Mouse (Mus musculus): Measurements from ENCODE around the gene Veph1. TPM values are rescaled to one million over a fixed set of nuclear protein-coding genes. Genes with fewer than 3 reads are reported as not detected.

Veph1 gene
- polyA plus RNA-seq, 1 experiment = not detected

- 87% methylated on average over 5 of the region's 5 CpGs for WGBS
- TF ChIP-seq POLR2A (IDR thresholded peaks at IDR 0.05; ENCODE audit: low read depth, low read length) (no peak), CTCF (IDR thresholded peaks at IDR 0.05; ENCODE audit: extremely low read depth, insufficient read depth, insufficient read length, insufficient replicate concordance) (no peak)
- no peaks in the 10 kb centered on the region for H3K27me3 ChIP-seq (ENCODE audit: control insufficient read depth, insufficient read depth, low read length)
- H3K4me1 ChIP-seq (ENCODE audit: control insufficient read depth, insufficient read depth, insufficient read length) = no peaks in the 10 kb centered on the region
- H3K4me3 ChIP-seq (ENCODE audit: extremely low read depth, insufficient read depth, insufficient read length) = no peak overlapping the region
- H3K36me3 ChIP-seq (ENCODE audit: control insufficient read depth, insufficient read depth, low read length) = no peaks in the 10 kb centered on the region
- no peak for DNase-seq (ENCODE audit: low read depth in 1 of 2, low spot score in 2 of 2)
- no peak overlapping the region for H3K27ac ChIP-seq (ENCODE audit: insufficient read depth, low read length)
These were observed 191.1 kb downstream of the Veph1 start for GRCm38 (mm10) chr3:66105493-66105892.

GRCm38 (mm10) chr3:66102599-66102932 lies 194.1 kb downstream of the Veph1 start:
- no peak overlapping the region for H3K27ac ChIP-seq (ENCODE audit: insufficient read depth, low read length)
- TF ChIP-seq CTCF (IDR thresholded peaks at IDR 0.05; ENCODE audit: extremely low read depth, insufficient read depth, insufficient read length, insufficient replicate concordance) (no peak), POLR2A (IDR thresholded peaks at IDR 0.05; ENCODE audit: low read depth, low read length) (no peak)
- H3K27me3 ChIP-seq (ENCODE audit: control insufficient read depth, insufficient read depth, low read length) = no peaks in the 10 kb centered on the region
- no peaks in the 10 kb centered on the region for H3K4me1 ChIP-seq (ENCODE audit: control insufficient read depth, insufficient read depth, insufficient read length)
- DNase-seq (ENCODE audit: low read depth in 1 of 2, low spot score in 2 of 2) = no peak
- no peak overlapping the region for H3K4me3 ChIP-seq (ENCODE audit: extremely low read depth, insufficient read depth, insufficient read length)
- H3K36me3 ChIP-seq (ENCODE audit: control insufficient read depth, insufficient read depth, low read length) = no peaks in the 10 kb centered on the region
- WGBS = 84% methylated on average over 3 of the region's 3 CpGs

- Histone ChIP-seq H3K4me1 (ENCODE audit: control insufficient read depth, insufficient read depth, insufficient read length) (no peaks in the 10 kb centered on the region), H3K4me3 (ENCODE audit: extremely low read depth, insufficient read depth, insufficient read length) (no peak overlapping the region), H3K27me3 (ENCODE audit: control insufficient read depth, insufficient read depth, low read length) (no peaks in the 10 kb centered on the region), H3K27ac (ENCODE audit: insufficient read depth, low read length) (no peak overlapping the region), H3K36me3 (ENCODE audit: control insufficient read depth, insufficient read depth, low read length) (no peaks in the 10 kb centered on the region)
- no peak for TF ChIP-seq POLR2A (IDR thresholded peaks at IDR 0.05; ENCODE audit: low read depth, low read length)
- no peak for TF ChIP-seq CTCF (IDR thresholded peaks at IDR 0.05; ENCODE audit: extremely low read depth, insufficient read depth, insufficient read length, insufficient replicate concordance)
- no peak for DNase-seq (ENCODE audit: low read depth in 1 of 2, low spot score in 2 of 2)
- WGBS = 87% methylated on average over 11 of the region's 11 CpGs
These were observed 194.6 kb downstream of the Veph1 start for GRCm38 (mm10) chr3:66101809-66102598.

- no peak for DNase-seq (ENCODE audit: low read depth in 1 of 2, low spot score in 2 of 2)
- H3K4me1 ChIP-seq (ENCODE audit: control insufficient read depth, insufficient read depth, insufficient read length) = no peaks in the 10 kb centered on the region
- WGBS = 90% methylated on average over 2 of the region's 2 CpGs
- no peaks in the 10 kb centered on the region for H3K36me3 ChIP-seq (ENCODE audit: control insufficient read depth, insufficient read depth, low read length)
- no peak overlapping the region for H3K27ac ChIP-seq (ENCODE audit: insufficient read depth, low read length)
- H3K27me3 ChIP-seq (ENCODE audit: control insufficient read depth, insufficient read depth, low read length) = no peaks in the 10 kb centered on the region
- H3K4me3 ChIP-seq (ENCODE audit: extremely low read depth, insufficient read depth, insufficient read length) = no peak overlapping the region
- TF ChIP-seq CTCF (IDR thresholded peaks at IDR 0.05; ENCODE audit: extremely low read depth, insufficient read depth, insufficient read length, insufficient replicate concordance) (no peak), POLR2A (IDR thresholded peaks at IDR 0.05; ENCODE audit: low read depth, low read length) (no peak)
These were observed 195.6 kb downstream of the Veph1 start for GRCm38 (mm10) chr3:66101074-66101473.

GRCm38 (mm10) chr3:66091746-66092145 lies 204.9 kb downstream of the Veph1 start:
- Histone ChIP-seq H3K27ac (ENCODE audit: insufficient read depth, low read length) (no peak overlapping the region), H3K36me3 (ENCODE audit: control insufficient read depth, insufficient read depth, low read length) (no peaks in the 10 kb centered on the region), H3K4me3 (ENCODE audit: extremely low read depth, insufficient read depth, insufficient read length) (no peak overlapping the region), H3K27me3 (ENCODE audit: control insufficient read depth, insufficient read depth, low read length) (no peaks in the 10 kb centered on the region), H3K4me1 (ENCODE audit: control insufficient read depth, insufficient read depth, insufficient read length) (no peaks in the 10 kb centered on the region)
- no peak for DNase-seq (ENCODE audit: low read depth in 1 of 2, low spot score in 2 of 2)
- 81% methylated on average over 2 of the region's 2 CpGs for WGBS
- TF ChIP-seq POLR2A (IDR thresholded peaks at IDR 0.05; ENCODE audit: low read depth, low read length) = no peak
- no peak for TF ChIP-seq CTCF (IDR thresholded peaks at IDR 0.05; ENCODE audit: extremely low read depth, insufficient read depth, insufficient read length, insufficient replicate concordance)

GRCm38 (mm10) chr3:66087608-66088007 lies 209.0 kb downstream of the Veph1 start:
- WGBS = 84% methylated on average over 7 of the region's 7 CpGs

GRCm38 (mm10) chr3:66083856-66084255 lies 212.8 kb downstream of the Veph1 start:
- Histone ChIP-seq H3K27ac (ENCODE audit: insufficient read depth, low read length) (no peak overlapping the region), H3K27me3 (ENCODE audit: control insufficient read depth, insufficient read depth, low read length) (no peaks in the 10 kb centered on the region), H3K4me3 (ENCODE audit: extremely low read depth, insufficient read depth, insufficient read length) (no peak overlapping the region), H3K36me3 (ENCODE audit: control insufficient read depth, insufficient read depth, low read length) (no peaks in the 10 kb centered on the region), H3K4me1 (ENCODE audit: control insufficient read depth, insufficient read depth, insufficient read length) (no peaks in the 10 kb centered on the region)
- no peak for TF ChIP-seq POLR2A (IDR thresholded peaks at IDR 0.05; ENCODE audit: low read depth, low read length)
- no peak for TF ChIP-seq CTCF (IDR thresholded peaks at IDR 0.05; ENCODE audit: extremely low read depth, insufficient read depth, insufficient read length, insufficient replicate concordance)
- no peak for DNase-seq (ENCODE audit: low read depth in 1 of 2, low spot score in 2 of 2)
- WGBS = 91% methylated on average over 3 of the region's 3 CpGs

More at GRCm38 (mm10) chr3:66087608-66088007, 209.0 kb downstream of the Veph1 start:
- TF ChIP-seq POLR2A (IDR thresholded peaks at IDR 0.05; ENCODE audit: low read depth, low read length) (no peak), CTCF (IDR thresholded peaks at IDR 0.05; ENCODE audit: extremely low read depth, insufficient read depth, insufficient read length, insufficient replicate concordance) (no peak)
- no peaks in the 10 kb centered on the region for H3K27me3 ChIP-seq (ENCODE audit: control insufficient read depth, insufficient read depth, low read length)
- no peaks in the 10 kb centered on the region for H3K4me1 ChIP-seq (ENCODE audit: control insufficient read depth, insufficient read depth, insufficient read length)
- no peaks in the 10 kb centered on the region for H3K36me3 ChIP-seq (ENCODE audit: control insufficient read depth, insufficient read depth, low read length)
- H3K4me3 ChIP-seq (ENCODE audit: extremely low read depth, insufficient read depth, insufficient read length) = no peak overlapping the region
- no peak for DNase-seq (ENCODE audit: low read depth in 1 of 2, low spot score in 2 of 2)
- H3K27ac ChIP-seq (ENCODE audit: insufficient read depth, low read length) = no peak overlapping the region

Data from spleen, adult 2 months (tissue).